Mouse (Mus musculus) limb, embryonic 11.5 days (tissue): ENCODE measurements around the gene Scd2. TPM values are rescaled to one million over a fixed set of nuclear protein-coding genes. Genes with fewer than 3 reads are reported as not detected.
"Not testable (repeated sequence)": the region's sequence is repeated elsewhere in the genome, so short reads cannot be mapped to it uniquely, and the experiment has no call there.

Source experiments
- ATAC-seq: fragments of 200-750 bp; cut with Nextera tagmentation; 2 replicates; pipeline ENCODE4 v1.8.0; 2017; ENCODE audit warnings: low read depth; ENCODE audit not compliant: insufficient number of reproducible peaks, low FRiP score, low TSS enrichment
- DNase-seq: peaks from one replicate; pipeline ENCODE4 v3.0.0-alpha.2; 2015; ENCODE audit warnings: low spot score
- H3K27ac ChIP-seq: fragments of 300-500 bp; sonication (generic); replicated peaks from 2 replicates; pipeline ENCODE4 v1.5.1; 2014; ENCODE audit warnings: low read depth, mild to moderate bottlenecking, low read length
- H3K27me3 ChIP-seq: fragments of 300-500 bp; sonication (generic); 2 replicates; pipeline ENCODE4 v1.6.1; 2014; ENCODE audit warnings: mild to moderate bottlenecking, low read length, mixed read lengths; ENCODE audit not compliant: control insufficient read depth, insufficient read depth
- H3K36me3 ChIP-seq: fragments of 300-500 bp; sonication (generic); 2 replicates; pipeline ENCODE4 v1.6.1; 2014; ENCODE audit warnings: mild to moderate bottlenecking, low read length, moderate library complexity, mixed read lengths; ENCODE audit not compliant: control insufficient read depth, insufficient read depth
- H3K4me1 ChIP-seq: fragments of 300-500 bp; sonication (generic); 2 replicates; pipeline ENCODE4 v1.6.1; 2014; ENCODE audit warnings: low read length, mixed read lengths; ENCODE audit not compliant: control insufficient read depth, insufficient read depth
- H3K4me2 ChIP-seq: fragments of 300-500 bp; sonication (generic); 2 replicates; pipeline ENCODE4 v1.6.1; 2014; ENCODE audit warnings: low read depth, mild to moderate bottlenecking, moderate library complexity; ENCODE audit not compliant: severe bottlenecking
- H3K4me3 ChIP-seq: fragments of 300-500 bp; sonication (generic); 2 replicates; pipeline ENCODE4 v1.5.1; 2014; ENCODE audit warnings: low read depth, low read length
- H3K9ac ChIP-seq: fragments of 300-500 bp; sonication (generic); 2 replicates; pipeline ENCODE4 v1.6.1; 2014; ENCODE audit warnings: mild to moderate bottlenecking, low read length
- H3K9me3 ChIP-seq: fragments of 300-500 bp; sonication (generic); 2 replicates; pipeline ENCODE4 v1.6.1; 2016; ENCODE audit warnings: low read length; ENCODE audit not compliant: control insufficient read depth
- WGBS: fragments of 180-500 bp; shearing (Covaris S2); extraction: QIAGEN DNeasy Blood & Tissue Kit; methylation state at CpG from one replicate; pipeline ENCODE4 v1.1.7; 2014; 5-methylcytosine and 5-hydroxymethylcytosine counted together
- polyA plus RNA-seq: library from polyadenylated mRNA; unstranded; fragments of >200 nt; fragmentation: Nextera tagmentation; extraction: Ambion mirVana; gene quantifications from 2 replicates; pipeline ENCODE4 v1.2.1, GENCODE M21; 2014

Scd2 gene
- 309 and 322 TPM in 2 replicates for polyA plus RNA-seq

GRCm38 (mm10) chr19:44292941-44293768, at the start of gene Scd2:
Gene Scd2 (plus strand): TSS chr19:44293674.
- no peak for DNase-seq

GRCm38 (mm10) chr19:44245761-44246171, 47.7 kb upstream of the Scd2 start:
- Histone ChIP-seq H3K36me3 (no peaks in the 10 kb centered on the region), H3K9ac (no peak overlapping the region), H3K9me3 (no peaks in the 10 kb centered on the region), H3K27ac (no peak overlapping the region), H3K27me3 (no peaks in the 10 kb centered on the region), H3K4me2 (peak overlapping the region; percentile 12; the same call in 1 of the 2 replicates), H3K4me3 (no peak overlapping the region), H3K4me1 (peaks cover 17% of the 10 kb centered on the region)
- ATAC-seq (no peak), DNase-seq (peak; percentile 35)
- 11% methylated on average over 5 of the region's 5 CpGs for WGBS

More at GRCm38 (mm10) chr19:44292941-44293768, at the start of gene Scd2:
- H3K36me3 ChIP-seq, result peaks cover 15% of the 10 kb centered on the region
- H3K4me2 ChIP-seq, result peak within 1 kb of the TSS; percentile 100
- 2% methylated on average over 21 of the region's 21 CpGs for WGBS
- H3K4me1 ChIP-seq, result peaks cover 31% of the 10 kb centered on the region
- ATAC-seq, result no peak; the same call in 1 of the 2 replicates
- no peaks in the 10 kb centered on the region for H3K9me3 ChIP-seq
- H3K9ac ChIP-seq, result peak within 1 kb of the TSS; percentile 95
- H3K4me3 ChIP-seq, result peak within 1 kb of the TSS; percentile 94
- H3K27ac ChIP-seq, result peak within 1 kb of the TSS; percentile 96
- H3K27me3 ChIP-seq, result no peaks in the 10 kb centered on the region

- Histone ChIP-seq H3K9me3 (no peaks in the 10 kb centered on the region), H3K4me3 (no peak overlapping the region), H3K27me3 (no peaks in the 10 kb centered on the region), H3K4me2 (no peak overlapping the region; the same call in 1 of the 2 replicates), H3K9ac (no peak overlapping the region), H3K4me1 (peaks cover 17% of the 10 kb centered on the region), H3K36me3 (no peaks in the 10 kb centered on the region), H3K27ac (no peak overlapping the region)
- ATAC-seq (no peak), DNase-seq (no peak)
- WGBS, result 61% methylated on average over 11 of the region's 11 CpGs
These were observed 47.0 kb upstream of the Scd2 start for GRCm38 (mm10) chr19:44246341-44246911.

GRCm38 (mm10) chr19:44247281-44248080, 46.0 kb upstream of the Scd2 start:
- Histone ChIP-seq H3K9ac (peak overlapping the region; percentile 52), H3K4me1 (peaks cover 21% of the 10 kb centered on the region), H3K27me3 (no peaks in the 10 kb centered on the region), H3K36me3 (no peaks in the 10 kb centered on the region), H3K9me3 (no peaks in the 10 kb centered on the region), H3K27ac (peak overlapping the region; percentile 68), H3K4me3 (peak overlapping the region; percentile 35), H3K4me2 (peak overlapping the region; percentile 84)
- WGBS, result 2% methylated on average over 25 of the region's 25 CpGs
- ATAC-seq (peak; percentile 70), DNase-seq (no peak)

- Histone ChIP-seq H3K27ac (peak overlapping the region; percentile 68), H3K27me3 (no peaks in the 10 kb centered on the region), H3K4me2 (peak overlapping the region; percentile 84), H3K9me3 (no peaks in the 10 kb centered on the region), H3K9ac (peak overlapping the region; percentile 52), H3K4me1 (peaks cover 21% of the 10 kb centered on the region), H3K36me3 (no peaks in the 10 kb centered on the region), H3K4me3 (peak overlapping the region; percentile 35)
- WGBS, result 2% methylated on average over 36 of the region's 36 CpGs
- ATAC-seq, result peak; percentile 99
- peak; percentile 99 for DNase-seq
These were observed 45.2 kb upstream of the Scd2 start for GRCm38 (mm10) chr19:44248081-44248853.

- peaks cover 21% of the 10 kb centered on the region for H3K4me1 ChIP-seq
These were observed 44.6 kb upstream of the Scd2 start for GRCm38 (mm10) chr19:44248854-44249351.

GRCm38 (mm10) chr19:44251138-44251537, 42.3 kb upstream of the Scd2 start:
- 90% methylated on average over 6 of the region's 6 CpGs for WGBS

More at GRCm38 (mm10) chr19:44248854-44249351, 44.6 kb upstream of the Scd2 start:
- Histone ChIP-seq H3K9ac (no peak overlapping the region), H3K4me3 (no peak overlapping the region), H3K4me2 (peak overlapping the region; percentile 42; the same call in 1 of the 2 replicates), H3K36me3 (no peaks in the 10 kb centered on the region), H3K27ac (peak overlapping the region; percentile 68), H3K27me3 (no peaks in the 10 kb centered on the region), H3K9me3 (no peaks in the 10 kb centered on the region)
- DNase-seq, result no peak
- no peak for ATAC-seq
- 67% methylated on average over 11 of the region's 11 CpGs for WGBS

More at GRCm38 (mm10) chr19:44251138-44251537, 42.3 kb upstream of the Scd2 start:
- H3K4me2 ChIP-seq, DNase-seq, H3K36me3 ChIP-seq, ATAC-seq, H3K27ac ChIP-seq, H3K9me3 ChIP-seq, H3K4me3 ChIP-seq, H3K27me3 ChIP-seq, H3K9ac ChIP-seq: not testable (repeated sequence)
- peaks cover 19% of the 10 kb centered on the region for H3K4me1 ChIP-seq
